Mouse (Mus musculus): Measurements from ENCODE around the gene Vpreb1. TPM values are rescaled to one million over a fixed set of nuclear protein-coding genes. Genes with fewer than 3 reads are reported as not detected.
A peak's percentile ranks its signal among the peaks of the same experiment; 100 is the strongest.
"Not testable (repeated sequence)": the region's sequence is repeated elsewhere in the genome, so short reads cannot be mapped to it uniquely, and the experiment has no call there.

Vpreb1 gene
- polyA plus RNA-seq, 1 experiment: 2.6 TPM

DNA sequence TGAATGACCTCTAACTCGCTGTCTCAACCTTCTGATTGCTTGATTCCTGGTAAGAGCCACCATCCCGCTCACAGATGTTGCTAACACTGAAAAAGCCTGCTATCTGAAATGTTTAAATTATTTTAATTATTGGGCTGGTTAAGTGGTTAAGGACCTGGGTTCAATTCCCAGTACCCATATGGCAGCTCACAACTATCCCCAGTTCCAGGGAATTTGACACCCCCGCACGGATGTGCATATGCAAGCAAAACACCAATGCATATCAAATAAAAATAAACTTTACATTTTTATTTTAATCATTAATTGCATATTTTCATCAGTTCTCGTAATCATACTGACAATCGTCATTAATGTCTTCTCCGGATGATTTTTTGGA, 414 bp downstream of the Vpreb1 start:
- Histone ChIP-seq H3K4me1 (ENCODE audit: control insufficient read depth, insufficient read depth, insufficient read length) (peaks cover 4% of the 10 kb centered on the region; the same call in 1 of the 2 replicates), H3K4me3 (ENCODE audit: extremely low read depth, insufficient read depth, insufficient read length) (peak overlapping the region; percentile 73; the same call in 1 of the 2 replicates), H3K36me3 (ENCODE audit: control insufficient read depth, insufficient read depth, low read length) (no peaks in the 10 kb centered on the region; the same call in 1 of the 2 replicates), H3K27ac (ENCODE audit: insufficient read depth, low read length) (peak overlapping the region; percentile 79; the same call in 1 of the 2 replicates), H3K27me3 (ENCODE audit: control insufficient read depth, insufficient read depth, low read length) (no peaks in the 10 kb centered on the region)
- 37% methylated on average over 7 of the region's 7 CpGs for WGBS
- DNase-seq (ENCODE audit: low read depth in 1 of 2, low spot score in 2 of 2): no peak
- no peak for TF ChIP-seq CTCF (IDR thresholded peaks at IDR 0.05; ENCODE audit: extremely low read depth, insufficient read depth, insufficient read length, insufficient replicate concordance)
- TF ChIP-seq POLR2A (IDR thresholded peaks at IDR 0.05; ENCODE audit: low read depth, low read length): no peak

DNA sequence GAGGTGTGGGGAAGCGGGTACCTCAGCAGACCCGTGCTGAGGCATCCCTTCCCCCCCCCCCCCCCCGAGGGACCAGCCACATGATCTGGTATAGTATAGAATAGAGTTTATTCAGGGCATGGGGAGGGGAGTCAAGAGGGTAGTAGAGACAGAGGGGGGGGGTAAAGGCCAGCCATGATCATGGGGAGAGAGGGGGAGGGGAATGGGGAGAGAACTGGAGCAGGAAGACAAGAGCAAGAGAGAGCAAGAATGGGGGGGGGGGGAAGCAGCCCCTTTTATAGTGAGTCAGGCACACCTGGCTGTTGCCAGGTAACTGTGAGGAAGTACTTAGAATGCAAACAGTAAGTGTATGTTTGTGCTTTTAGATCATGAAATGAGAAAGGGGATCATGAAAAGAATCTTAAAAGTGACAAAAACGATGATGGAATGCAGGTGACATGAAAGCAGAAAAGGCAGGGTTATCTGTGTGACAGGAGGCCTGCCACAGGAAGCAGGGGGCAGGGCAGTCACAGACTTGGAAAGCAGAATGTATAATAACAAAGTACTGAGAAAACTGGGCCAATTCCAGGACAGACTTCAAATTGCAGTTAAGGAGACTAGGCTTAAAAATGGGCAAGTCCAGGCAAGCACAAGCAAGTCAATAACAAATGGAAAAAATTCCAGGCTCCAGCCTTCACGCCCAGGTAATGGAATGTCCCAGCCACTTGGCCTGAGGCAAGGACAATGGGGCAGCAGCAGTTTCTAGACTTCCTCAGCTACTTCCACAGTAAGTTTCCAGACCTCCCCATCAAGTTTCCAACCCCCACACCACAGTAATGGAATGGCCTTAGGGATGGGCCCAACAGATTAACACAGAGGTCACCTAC, 4.7 kb downstream of the Vpreb1 start:
- Histone ChIP-seq H3K27ac (ENCODE audit: insufficient read depth, low read length) (no peak overlapping the region), H3K27me3 (ENCODE audit: control insufficient read depth, insufficient read depth, low read length) (no peaks in the 10 kb centered on the region), H3K4me1 (ENCODE audit: control insufficient read depth, insufficient read depth, insufficient read length) (peaks cover 4% of the 10 kb centered on the region; the same call in 1 of the 2 replicates), H3K36me3 (ENCODE audit: control insufficient read depth, insufficient read depth, low read length) (no peaks in the 10 kb centered on the region), H3K4me3 (ENCODE audit: extremely low read depth, insufficient read depth, insufficient read length) (no peak overlapping the region)
- 18% methylated on average over 5 of the region's 5 CpGs for WGBS
- TF ChIP-seq POLR2A (IDR thresholded peaks at IDR 0.05; ENCODE audit: low read depth, low read length): no peak
- no peak for TF ChIP-seq CTCF (IDR thresholded peaks at IDR 0.05; ENCODE audit: extremely low read depth, insufficient read depth, insufficient read length, insufficient replicate concordance)
- no peak for DNase-seq (ENCODE audit: low read depth in 1 of 2, low spot score in 2 of 2)

DNA sequence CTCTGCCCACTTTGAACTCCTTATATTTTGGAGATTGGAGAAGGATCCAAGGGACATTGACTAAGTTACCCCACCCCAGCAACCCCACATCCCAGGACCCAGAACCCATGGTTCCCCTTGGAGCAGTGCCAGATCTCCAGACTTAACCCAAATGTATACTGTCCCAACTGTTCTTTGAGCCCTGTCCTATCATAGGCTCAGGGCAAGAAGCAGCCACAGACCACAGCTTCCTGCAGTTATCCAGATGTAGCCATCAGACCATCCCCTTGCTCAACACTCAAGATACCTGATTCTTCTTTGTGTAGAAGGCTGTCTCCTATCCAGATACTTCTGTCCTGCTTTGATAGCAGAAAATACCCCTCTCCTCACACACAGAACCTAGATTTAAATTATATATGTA, 5.4 kb downstream of the Vpreb1 start:
- TF ChIP-seq POLR2A (IDR thresholded peaks at IDR 0.05; ENCODE audit: low read depth, low read length) (no peak), CTCF (IDR thresholded peaks at IDR 0.05; ENCODE audit: extremely low read depth, insufficient read depth, insufficient read length, insufficient replicate concordance) (no peak)
- peaks cover 4% of the 10 kb centered on the region; the same call in 1 of the 2 replicates for H3K4me1 ChIP-seq (ENCODE audit: control insufficient read depth, insufficient read depth, insufficient read length)
- H3K27ac ChIP-seq (ENCODE audit: insufficient read depth, low read length): no peak overlapping the region
- no peak overlapping the region for H3K4me3 ChIP-seq (ENCODE audit: extremely low read depth, insufficient read depth, insufficient read length)
- H3K27me3 ChIP-seq (ENCODE audit: control insufficient read depth, insufficient read depth, low read length): no peaks in the 10 kb centered on the region
- no peaks in the 10 kb centered on the region for H3K36me3 ChIP-seq (ENCODE audit: control insufficient read depth, insufficient read depth, low read length)
- no peak for DNase-seq (ENCODE audit: low read depth in 1 of 2, low spot score in 2 of 2)

DNA sequence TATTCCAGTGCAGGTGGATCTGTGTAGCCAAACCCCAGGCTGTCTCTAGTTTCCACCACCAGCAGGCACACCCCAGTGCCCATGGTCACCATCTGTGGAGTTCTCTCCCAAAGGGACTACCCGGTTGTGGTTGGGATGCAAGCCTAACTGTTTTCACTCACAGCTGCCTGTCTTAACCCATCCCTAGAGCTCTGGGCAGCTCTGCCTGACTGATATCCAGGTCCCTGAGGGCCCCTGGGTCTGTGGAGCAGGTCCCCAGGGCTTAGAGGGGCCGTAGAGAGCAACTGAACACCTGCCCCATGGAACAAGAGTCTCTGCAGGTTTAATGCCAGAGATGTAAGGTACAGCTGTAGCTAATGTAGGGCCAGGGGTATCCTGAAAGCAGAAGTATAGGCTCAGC, 6.7 kb downstream of the Vpreb1 start, which contains the start of gene Igll1:
Igll1 (minus strand) TSS at position 8 of the 400 bp plus-strand sequence.
- 32% methylated on average over 2 of the region's 2 CpGs for WGBS
- Histone ChIP-seq H3K4me1 (ENCODE audit: control insufficient read depth, insufficient read depth, insufficient read length) (peaks cover 4% of the 10 kb centered on the region; the same call in 1 of the 2 replicates), H3K27ac (ENCODE audit: insufficient read depth, low read length) (no peak within 1 kb of the TSS), H3K27me3 (ENCODE audit: control insufficient read depth, insufficient read depth, low read length) (no peaks in the 10 kb centered on the region), H3K36me3 (ENCODE audit: control insufficient read depth, insufficient read depth, low read length) (no peaks in the 10 kb centered on the region), H3K4me3 (ENCODE audit: extremely low read depth, insufficient read depth, insufficient read length) (no peak within 1 kb of the TSS)
- no peak for TF ChIP-seq POLR2A (IDR thresholded peaks at IDR 0.05; ENCODE audit: low read depth, low read length)
- no peak for TF ChIP-seq CTCF (IDR thresholded peaks at IDR 0.05; ENCODE audit: extremely low read depth, insufficient read depth, insufficient read length, insufficient replicate concordance)
- DNase-seq (ENCODE audit: low read depth in 1 of 2, low spot score in 2 of 2): no peak

DNA sequence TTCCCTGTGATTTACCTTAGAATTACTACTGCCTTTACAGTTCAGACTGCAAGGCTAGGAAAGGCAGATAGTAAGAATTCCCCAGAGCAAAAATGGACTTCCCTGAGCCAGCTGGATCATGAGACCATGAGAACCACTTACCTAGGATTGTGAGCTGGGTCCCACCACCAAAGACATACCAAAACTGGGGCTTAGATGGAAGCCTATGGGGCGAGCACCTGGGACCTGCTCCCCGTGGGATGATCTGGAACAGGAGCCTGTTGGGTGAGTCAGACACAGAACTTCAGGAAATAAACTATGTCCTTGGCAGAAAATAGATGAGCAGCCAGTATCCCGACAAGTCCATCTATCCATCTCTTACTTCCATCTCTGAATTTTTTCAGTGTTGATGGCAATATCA, 8.4 kb downstream of the Vpreb1 start:
- 52% methylated on average over 3 of the region's 3 CpGs for WGBS
- Histone ChIP-seq H3K27me3 (ENCODE audit: control insufficient read depth, insufficient read depth, low read length) (no peaks in the 10 kb centered on the region), H3K4me1 (ENCODE audit: control insufficient read depth, insufficient read depth, insufficient read length) (peaks cover 4% of the 10 kb centered on the region; the same call in 1 of the 2 replicates), H3K4me3 (ENCODE audit: extremely low read depth, insufficient read depth, insufficient read length) (no peak overlapping the region), H3K36me3 (ENCODE audit: control insufficient read depth, insufficient read depth, low read length) (no peaks in the 10 kb centered on the region), H3K27ac (ENCODE audit: insufficient read depth, low read length) (no peak overlapping the region)
- DNase-seq (ENCODE audit: low read depth in 1 of 2, low spot score in 2 of 2): no peak
- no peak for TF ChIP-seq POLR2A (IDR thresholded peaks at IDR 0.05; ENCODE audit: low read depth, low read length)
- no peak for TF ChIP-seq CTCF (IDR thresholded peaks at IDR 0.05; ENCODE audit: extremely low read depth, insufficient read depth, insufficient read length, insufficient replicate concordance)

DNA sequence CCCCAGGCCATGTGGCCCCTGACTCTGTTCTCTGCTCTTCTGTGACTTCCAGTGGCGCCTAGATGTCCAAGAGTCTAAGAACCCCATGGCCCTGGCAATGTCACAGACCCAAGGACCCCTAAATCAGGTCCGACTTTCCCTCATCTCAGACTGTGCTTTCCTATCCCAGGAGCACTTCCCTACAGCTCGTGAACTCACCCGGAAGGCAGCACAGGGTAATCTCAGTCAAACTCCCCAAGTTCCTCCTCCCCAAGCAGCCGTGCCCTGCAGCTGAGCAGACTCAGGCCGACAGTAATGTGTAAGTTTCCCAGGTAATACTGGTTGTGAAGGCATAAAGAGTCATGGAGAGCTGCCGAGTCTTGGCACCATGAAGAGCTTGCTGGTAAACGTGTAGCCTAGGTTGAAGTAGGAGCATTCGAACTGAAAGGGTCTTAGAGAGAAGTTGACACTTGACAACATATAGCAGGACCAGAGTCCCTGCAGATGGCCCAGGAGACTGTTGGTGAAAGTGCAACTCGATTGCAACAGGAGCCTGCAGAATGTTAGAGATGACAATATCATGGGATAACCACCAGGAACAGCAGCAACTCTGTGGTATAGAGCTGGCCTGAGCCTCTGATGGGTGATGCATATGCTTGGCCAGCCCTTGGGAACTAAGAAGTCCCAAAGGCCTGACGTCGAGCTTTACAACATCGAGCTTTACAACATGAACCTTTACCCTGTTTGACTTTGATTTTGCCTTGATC, 13.7 kb downstream of the Vpreb1 start:
- no peaks in the 10 kb centered on the region for H3K4me1 ChIP-seq (ENCODE audit: control insufficient read depth, insufficient read depth, insufficient read length)
- no peak overlapping the region for H3K27ac ChIP-seq (ENCODE audit: insufficient read depth, low read length)
- 72% methylated on average over 13 of the region's 13 CpGs for WGBS
- no peak overlapping the region for H3K4me3 ChIP-seq (ENCODE audit: extremely low read depth, insufficient read depth, insufficient read length)
- no peaks in the 10 kb centered on the region for H3K36me3 ChIP-seq (ENCODE audit: control insufficient read depth, insufficient read depth, low read length)
- H3K27me3 ChIP-seq (ENCODE audit: control insufficient read depth, insufficient read depth, low read length): no peaks in the 10 kb centered on the region
- DNase-seq (ENCODE audit: low read depth in 1 of 2, low spot score in 2 of 2): no peak
- TF ChIP-seq POLR2A (IDR thresholded peaks at IDR 0.05; ENCODE audit: low read depth, low read length): no peak
- no peak for TF ChIP-seq CTCF (IDR thresholded peaks at IDR 0.05; ENCODE audit: extremely low read depth, insufficient read depth, insufficient read length, insufficient replicate concordance)

DNA sequence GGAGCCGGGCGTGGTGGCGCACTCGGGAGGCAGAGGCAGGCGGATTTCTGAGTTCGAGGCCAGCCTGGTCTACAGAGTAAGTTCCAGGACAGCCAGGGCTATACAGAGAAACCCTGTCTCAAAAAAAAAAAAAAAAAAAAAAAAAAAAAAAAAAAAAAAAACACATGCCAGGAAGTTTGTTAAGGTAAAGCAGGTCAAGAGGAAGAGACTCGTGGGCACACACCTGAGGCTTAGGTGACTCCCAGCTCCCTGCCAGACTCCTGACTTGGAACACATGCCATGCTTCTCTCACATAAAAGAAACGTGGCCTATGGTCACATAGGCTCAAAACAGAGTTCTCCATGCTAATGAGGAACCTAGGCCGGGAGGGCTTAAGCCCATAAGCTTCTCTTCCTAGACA, 14.6 kb downstream of the Vpreb1 start:
- H3K4me3 ChIP-seq (ENCODE audit: extremely low read depth, insufficient read depth, insufficient read length); H3K4me1 ChIP-seq (ENCODE audit: control insufficient read depth, insufficient read depth, insufficient read length); H3K27me3 ChIP-seq (ENCODE audit: control insufficient read depth, insufficient read depth, low read length); H3K27ac ChIP-seq (ENCODE audit: insufficient read depth, low read length); H3K36me3 ChIP-seq (ENCODE audit: control insufficient read depth, insufficient read depth, low read length); DNase-seq (ENCODE audit: low read depth in 1 of 2, low spot score in 2 of 2): not testable (repeated sequence)
- 82% methylated on average over 9 of the region's 9 CpGs for WGBS
